Mouse (Mus musculus) lung, postnatal 36 days (tissue): ENCODE results near the gene Dcaf15.

ENCODE experiments used
- DNase-seq: peaks from one replicate; pipeline ENCODE4 v3.0.0; 2022; ENCODE audit warnings: mixed read lengths

Dcaf15 gene

GRCm38 (mm10) chr8:84098376-84098775, 6.2 kb downstream of the Dcaf15 start:
- no peak for DNase-seq

DNA sequence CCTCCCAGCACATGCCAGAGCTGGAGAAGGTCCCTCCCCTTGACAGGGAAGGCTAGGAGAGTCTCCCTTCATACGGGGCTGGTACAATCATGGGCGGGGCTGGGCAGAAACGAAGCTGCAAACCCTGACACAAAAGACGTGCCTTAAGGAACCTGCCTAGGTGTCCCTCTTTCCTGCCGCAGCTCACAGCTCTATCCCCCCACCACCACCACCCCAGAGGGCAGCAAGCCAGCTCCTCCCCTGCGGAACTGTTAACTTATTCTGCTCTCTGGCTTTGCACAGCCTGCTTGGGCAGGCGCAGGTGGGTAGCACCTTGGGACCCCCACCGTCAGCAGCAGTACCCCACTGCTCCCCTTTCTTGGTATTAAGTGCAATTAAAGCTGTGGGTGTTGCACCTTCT, 8.5 kb downstream of the Dcaf15 start:
- DNase-seq = no peak

DNA sequence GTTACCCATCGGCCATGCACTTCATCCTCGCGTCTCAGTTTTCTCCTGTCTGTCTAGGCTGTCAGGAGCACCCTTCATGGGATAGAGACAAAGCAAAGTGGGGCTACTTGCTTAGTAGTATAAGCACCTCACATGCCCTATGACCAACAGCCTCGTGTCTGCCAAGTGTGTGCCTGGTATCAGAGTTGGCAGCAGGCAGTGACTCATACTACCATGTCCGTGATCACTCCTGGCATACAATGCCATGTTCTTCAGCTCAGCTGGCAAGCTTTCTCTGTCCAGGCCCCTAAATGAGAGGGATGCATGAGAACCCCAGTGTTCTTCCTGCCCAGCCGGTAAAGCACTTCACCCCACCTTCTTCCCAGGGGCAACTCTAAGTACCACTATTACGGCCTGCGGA, 14.0 kb downstream of the Dcaf15 start:
- no peak for DNase-seq

- no peak for DNase-seq
Observed at GRCm38 (mm10) chr8:84089277-84089676, 15.3 kb downstream of the Dcaf15 start.

DNA sequence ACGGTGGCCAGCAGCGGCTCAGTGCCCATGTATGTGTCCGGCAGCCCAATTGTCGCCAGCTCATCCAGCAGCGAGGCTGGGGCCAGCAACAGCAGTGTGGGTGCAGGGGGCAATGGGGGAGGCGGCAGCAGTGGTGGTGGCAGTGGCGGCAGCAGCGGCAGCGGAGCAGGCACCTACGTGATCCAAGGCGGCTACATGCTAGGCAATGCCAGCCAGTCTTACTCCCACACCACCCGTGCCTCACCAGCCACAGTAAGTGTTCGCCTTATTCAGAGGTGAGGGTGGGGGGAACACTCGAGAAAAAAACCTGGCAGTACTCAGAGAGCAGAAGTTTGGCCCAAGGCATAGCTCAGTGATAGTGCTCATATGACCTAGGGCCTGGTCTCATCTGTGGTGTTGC, 16.7 kb downstream of the Dcaf15 start:
- DNase-seq = no peak

DNA sequence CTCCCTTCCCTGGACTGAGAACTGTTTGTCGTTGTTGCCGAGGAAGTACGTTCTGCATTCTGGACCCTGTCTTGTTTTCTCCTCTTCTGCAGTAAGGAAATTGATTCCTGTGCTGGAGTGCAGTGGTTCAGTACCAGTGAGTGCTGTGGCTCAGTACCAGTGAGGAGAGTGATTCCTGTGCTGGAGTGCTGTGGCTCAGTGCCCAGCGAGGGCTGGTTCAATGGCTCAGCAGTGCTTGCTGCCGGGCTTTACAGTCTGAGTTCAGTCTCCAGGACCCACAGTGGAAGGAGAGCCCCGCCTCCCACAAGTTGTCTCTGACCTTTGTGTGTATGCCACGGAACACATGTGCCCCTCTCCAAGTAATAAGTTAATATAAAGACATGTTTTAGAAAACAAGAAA, 17.4 kb downstream of the Dcaf15 start:
- DNase-seq = no peak

DNA sequence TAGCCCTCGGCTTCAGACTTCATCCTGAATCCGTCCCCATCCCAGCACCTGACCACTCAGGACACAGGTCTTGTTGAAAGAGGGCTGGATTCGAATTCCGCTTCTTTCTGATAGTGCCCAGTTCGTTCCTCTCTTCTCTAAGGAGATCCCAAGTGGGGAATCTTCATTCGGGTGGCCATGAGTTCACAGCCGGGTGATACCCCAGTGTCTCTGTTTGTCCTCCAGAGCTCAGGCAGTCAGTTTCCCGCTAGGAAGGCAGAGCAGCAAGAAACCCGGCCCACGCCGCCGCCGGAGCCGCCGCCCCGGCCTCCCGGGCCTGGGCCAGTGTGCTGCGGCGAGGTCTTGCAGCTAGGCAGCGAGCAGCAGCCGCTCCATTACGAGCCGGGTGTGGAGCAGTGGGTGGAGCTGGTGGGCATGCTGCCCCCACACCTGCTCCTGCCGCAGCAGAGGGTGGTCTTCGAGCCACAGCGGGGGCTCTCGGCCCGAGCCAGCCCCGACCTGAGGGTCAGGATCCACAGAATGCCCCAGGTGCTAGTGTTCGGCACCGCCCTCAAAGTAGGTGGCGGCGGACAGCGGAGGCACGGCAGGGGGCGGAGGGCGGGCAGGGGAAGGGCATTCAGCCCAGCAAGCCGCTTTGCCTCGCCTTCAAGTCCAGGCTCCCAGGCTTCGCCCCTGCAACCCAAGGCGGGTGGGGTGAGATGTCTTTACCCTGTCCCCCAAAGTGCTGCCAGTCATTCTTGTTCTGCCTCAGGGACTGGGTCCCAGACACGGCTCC, 20.0 kb downstream of the Dcaf15 start:
- DNase-seq = no peak

DNA sequence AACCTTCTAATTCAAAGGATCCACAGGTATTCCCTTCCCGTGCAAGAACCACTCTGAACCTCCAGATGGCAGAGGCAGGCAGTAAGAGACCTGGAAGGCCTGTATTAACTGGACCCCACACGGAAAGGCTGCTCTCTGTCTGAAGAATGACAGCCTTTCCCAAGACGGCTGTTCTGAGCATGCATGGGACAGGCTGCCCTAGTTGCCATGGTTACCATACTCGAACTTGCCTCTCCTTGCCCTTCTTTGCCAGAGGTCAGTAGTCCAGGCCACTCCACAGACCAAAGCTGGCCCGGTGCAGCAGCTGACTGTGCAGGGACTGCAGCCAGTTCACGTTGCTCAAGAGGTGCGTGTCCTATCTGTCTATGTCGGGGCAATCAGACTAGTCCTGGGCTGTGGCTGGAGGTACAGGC, 20.7 kb downstream of the Dcaf15 start:
- peak; percentile 47 for DNase-seq

GRCm38 (mm10) chr8:84079206-84079605, 25.4 kb downstream of the Dcaf15 start:
- DNase-seq = peak; percentile 70

DNA sequence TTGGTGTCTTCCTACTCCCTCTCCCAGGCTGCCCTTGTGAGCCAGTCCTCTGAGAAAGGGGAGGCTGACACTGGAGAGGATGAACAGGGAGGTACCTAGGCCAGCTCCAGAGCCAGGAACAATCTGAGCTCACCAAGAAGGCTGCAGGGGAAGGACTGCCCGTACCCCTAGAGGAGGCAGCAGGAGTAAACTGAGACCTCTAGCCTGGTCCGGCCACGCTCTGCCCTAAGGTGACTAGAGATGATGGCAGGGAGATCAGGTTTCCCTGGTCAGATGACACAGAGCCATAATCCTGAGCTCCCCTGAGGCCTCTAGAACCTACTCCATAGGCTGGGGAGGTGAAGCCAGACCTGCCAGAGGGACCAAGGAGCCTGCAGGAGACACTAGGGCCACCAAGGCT, 27.7 kb downstream of the Dcaf15 start:
- no peak for DNase-seq

GRCm38 (mm10) chr8:84076412-84076811, 28.2 kb downstream of the Dcaf15 start:
- DNase-seq = no peak

DNA sequence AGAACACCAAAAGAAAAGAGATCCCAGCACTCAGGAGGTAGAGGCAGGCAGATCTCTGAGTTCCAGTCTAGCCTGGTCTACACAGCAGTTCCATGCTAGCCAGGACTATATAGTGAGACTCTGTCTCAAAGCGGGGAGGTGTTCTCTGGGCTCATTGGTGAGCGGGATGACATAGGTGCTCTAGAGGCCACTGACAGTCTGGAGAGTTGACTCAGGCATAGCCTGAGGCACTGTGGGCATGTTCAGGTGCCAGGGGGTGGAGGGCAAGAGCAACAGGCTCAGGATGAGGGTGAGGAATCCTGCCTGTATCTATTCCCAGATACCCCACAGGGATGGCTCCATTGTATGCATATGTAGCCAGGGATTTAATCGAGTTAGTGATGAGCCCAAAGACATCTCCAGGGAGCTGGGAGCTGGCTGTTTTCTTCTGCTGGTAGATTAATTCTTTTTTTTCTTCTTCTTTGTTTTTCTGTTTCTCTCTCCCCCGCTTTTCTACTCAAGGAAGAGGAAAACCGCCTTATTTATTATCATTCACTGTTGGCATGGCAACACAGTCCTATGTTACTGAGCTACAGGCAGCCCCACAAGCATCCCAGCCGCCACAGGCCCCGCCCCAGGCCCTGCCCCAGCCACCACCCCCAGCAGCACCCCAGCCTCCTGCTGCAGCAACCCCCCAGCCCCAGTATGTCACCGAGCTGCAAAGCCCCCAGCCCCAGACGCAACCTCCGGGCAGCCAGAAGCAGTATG, 31.2 kb downstream of the Dcaf15 start:
- DNase-seq = peak; percentile 32

GRCm38 (mm10) chr8:84072321-84072720, 32.2 kb downstream of the Dcaf15 start:
- DNase-seq = no peak

- DNase-seq = peak; percentile 20
Observed at GRCm38 (mm10) chr8:84071921-84072320, 32.6 kb downstream of the Dcaf15 start.

- DNase-seq = no peak
Observed at GRCm38 (mm10) chr8:84070667-84071066, 33.9 kb downstream of the Dcaf15 start.

DNA sequence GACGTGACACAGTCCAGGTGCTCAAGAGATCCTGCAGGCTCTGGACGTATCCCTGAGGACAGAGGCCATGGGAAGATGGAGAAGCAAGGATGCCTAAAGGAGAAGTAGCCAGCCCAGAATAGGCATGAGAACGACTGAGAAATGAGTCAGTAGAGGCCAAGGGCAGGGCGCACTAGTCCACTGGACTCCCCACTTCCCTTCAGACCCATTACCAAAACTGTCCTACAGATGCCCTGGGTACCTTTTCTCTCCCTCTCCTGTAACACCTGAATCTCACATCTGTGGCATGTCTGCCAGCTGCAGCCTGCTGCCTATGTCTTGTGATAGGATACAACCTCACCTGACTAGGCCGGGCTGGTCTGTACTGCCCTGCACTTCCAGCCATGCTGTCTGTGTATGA, 34.3 kb downstream of the Dcaf15 start:
- DNase-seq = peak; percentile 22

- DNase-seq = peak; percentile 48
Observed at GRCm38 (mm10) chr8:84069750-84070149, 34.8 kb downstream of the Dcaf15 start.

DNA sequence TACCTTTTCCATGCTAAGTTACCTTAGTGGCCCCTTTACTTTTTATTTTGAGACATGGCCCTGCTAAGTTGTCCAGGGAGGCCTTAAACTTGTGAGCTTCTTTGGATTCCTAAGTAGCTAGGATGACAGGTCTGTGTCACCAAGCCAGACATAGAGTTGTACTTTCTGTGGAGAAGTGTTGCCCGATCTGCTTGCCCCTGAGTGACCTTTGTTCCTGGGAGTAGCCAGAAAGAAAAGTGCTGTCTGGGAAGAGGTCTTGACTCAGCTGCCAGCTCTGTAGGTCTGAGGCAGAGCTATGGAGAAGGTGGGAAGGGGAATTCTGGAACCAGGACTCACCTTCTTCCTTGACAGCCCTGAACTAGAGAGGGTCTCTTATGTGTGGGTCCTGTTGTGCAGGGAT, 35.4 kb downstream of the Dcaf15 start:
- DNase-seq = peak; percentile 19

- DNase-seq = peak; percentile 41
Observed at GRCm38 (mm10) chr8:84068316-84069035, 36.1 kb downstream of the Dcaf15 start.

DNA sequence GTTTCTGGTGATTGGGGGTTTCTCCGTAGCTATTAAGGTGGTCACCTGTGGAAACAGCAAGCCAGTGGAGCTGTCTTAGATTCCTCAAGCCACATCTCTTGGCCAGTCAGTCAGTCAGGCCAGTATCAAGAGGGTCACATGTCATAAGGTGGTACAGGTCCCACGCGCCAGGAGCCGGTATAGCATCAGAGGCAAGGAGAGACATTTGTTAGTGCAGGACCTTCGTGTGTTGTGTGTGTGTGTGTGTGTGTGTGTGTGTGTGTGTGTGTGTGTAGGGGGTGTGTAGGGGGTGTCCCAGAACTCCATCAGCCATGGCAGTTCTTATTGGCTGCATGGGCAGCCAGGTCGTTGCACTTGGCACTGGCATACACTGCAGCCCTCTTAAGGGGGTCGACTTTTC, 36.7 kb downstream of the Dcaf15 start:
- no peak for DNase-seq

DNA sequence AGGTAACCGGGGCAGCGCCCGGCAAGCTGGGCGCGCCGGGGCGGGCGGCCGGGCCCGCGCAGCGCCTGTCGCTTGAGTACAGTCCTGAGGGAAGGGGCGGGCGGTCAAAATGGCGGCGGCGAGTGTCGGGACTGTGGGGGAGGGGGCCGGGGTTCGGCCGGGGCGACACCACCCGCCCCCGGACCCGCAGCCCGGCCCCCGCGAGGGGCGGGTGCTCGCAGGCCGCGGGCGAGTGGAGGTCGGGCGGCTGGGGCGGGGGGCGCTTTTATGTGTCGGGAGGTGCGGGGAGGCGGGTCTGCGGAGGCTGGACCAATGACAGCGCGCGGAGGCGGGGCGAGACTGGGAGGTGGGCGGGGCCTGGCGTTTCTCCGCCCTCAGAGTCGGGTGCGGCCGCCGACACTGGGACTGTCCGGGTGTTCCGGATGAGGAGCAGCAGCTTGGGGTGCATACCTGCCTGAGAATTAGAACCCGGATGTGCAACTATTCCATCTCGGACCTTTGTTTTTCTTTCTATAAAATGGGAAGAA, 37.5 kb downstream of the Dcaf15 start:
- DNase-seq = peak; percentile 97

GRCm38 (mm10) chr8:84066291-84066930, 38.2 kb downstream of the Dcaf15 start, which contains the start of gene Rfx1:
Gene Rfx1 (plus strand): TSS chr8:84066834.
- peak; percentile 100 for DNase-seq
